Mouse (Mus musculus): Measurements from ENCODE around the gene Galnt13.

DNA sequence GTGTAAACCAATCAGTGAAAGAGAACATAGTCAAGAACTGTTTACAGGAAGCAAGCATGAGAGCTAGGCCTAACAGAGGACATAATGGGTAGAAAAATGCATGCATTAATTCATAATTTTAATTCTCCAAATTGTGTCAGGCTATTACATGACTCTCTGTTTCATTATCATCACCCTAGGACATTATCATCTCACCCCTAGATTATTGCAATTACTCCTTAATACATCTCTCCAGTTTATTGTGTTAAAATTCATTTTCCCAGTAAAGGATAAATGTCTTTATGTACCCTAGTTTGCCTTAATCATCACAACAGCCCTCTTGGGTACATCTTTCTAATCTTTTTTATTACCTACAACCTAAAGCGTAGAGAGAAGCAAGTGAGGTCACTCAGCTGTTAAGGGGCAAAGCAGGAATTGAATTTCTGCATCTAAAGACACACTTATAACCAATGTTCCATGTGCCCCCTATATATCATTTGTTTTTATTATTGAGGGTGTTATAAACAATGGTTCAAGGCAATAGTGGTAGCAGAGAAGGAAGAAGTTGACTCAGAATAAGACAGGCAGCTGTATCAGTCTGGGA is 479.1 kb downstream of the Galnt13 start:
- TF ChIP-seq POLR2A (IDR thresholded peaks at IDR 0.05; ENCODE audit: low read depth, low read length) (no peak), CTCF (IDR thresholded peaks at IDR 0.05; ENCODE audit: extremely low read depth, insufficient read length, insufficient replicate concordance, low read depth, low read length) (no peak)
